9 mouse cellular contexts compared by ENCODE assay signal in the genomic region with DNA sequence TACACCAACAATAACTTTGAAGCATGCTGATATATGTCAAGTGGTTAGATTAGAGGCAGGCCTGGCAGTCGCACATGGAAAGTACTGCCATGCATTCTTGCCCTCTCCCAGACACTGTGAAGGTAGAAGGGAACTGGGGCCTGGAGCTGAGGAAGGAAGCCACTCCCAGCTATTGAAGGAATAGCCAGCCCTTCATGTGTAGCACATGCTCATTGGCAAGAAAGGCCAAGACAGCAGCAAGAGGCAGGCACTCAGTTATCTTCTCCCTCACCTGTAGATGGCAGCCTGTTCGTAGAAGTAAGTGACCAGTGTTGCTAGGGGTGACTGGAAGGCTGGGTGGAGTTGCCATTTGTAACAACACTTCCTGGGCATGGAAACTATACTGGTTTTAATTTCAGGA.
DNase-seq lines count a peak whose midpoint lies in the region; ATAC-seq and TF ChIP-seq lines count a peak whose summit lies in the region.
"Had no signal": no experiment of that assay in that cellular context is flagged by ENCODE, and none has a peak within 500 bp of the region (broad histone marks: within the 10 kb centered on the region; RNA-seq: fewer than 3 reads in every experiment).

No protein-coding gene starts in this region.

- H3K9ac ChIP-seq in intestine, embryonic 15.5 days, result no peak overlapping the region

- H3K4me1 ChIP-seq in intestine, embryonic 15.5 days (replicated peaks), result 0 out of 2 replicates have a peak, but pooled peaks cover 8% of the 10 kb centered on the region

- TF ChIP-seq CTCF in layer of hippocampus, adult 2 months (conservative IDR thresholded peaks at IDR 0.05), result peak; percentile 48

- no peaks in the 10 kb centered on the region for H3K27me3 ChIP-seq in intestine, embryonic 15.5 days (replicated peaks)

- DNase-seq in layer of hippocampus, adult 2 months (ENCODE audit: low spot score in 2 of 2), result no peak
- DNase-seq in layer of hippocampus, adult 11-12 months (ENCODE audit: low spot score), result no peak
- peak; percentile 28 for DNase-seq in WW6 (ENCODE audit: low read depth, low spot score)
- no peak for DNase-seq in spleen, postnatal 14 days (ENCODE audit: low spot score in 2 of 2)
- DNase-seq in gastrocnemius, adult 8-10 months (ENCODE audit: low spot score in 2 of 2), result no peak
- DNase-seq: adrenal gland, postnatal 14 days had no signal

- H3K9me3 ChIP-seq in intestine, embryonic 15.5 days, result no peaks in the 10 kb centered on the region

- no peak overlapping the region for H3K4me2 ChIP-seq in intestine, embryonic 15.5 days (replicated peaks)

- WGBS in intestine, embryonic 15.5 days, result 51% methylated on average over 2 of the region's 2 CpGs

- no peak overlapping the region for H3K27ac ChIP-seq in layer of hippocampus, adult 2 months
- no peak overlapping the region for H3K27ac ChIP-seq in intestine, embryonic 15.5 days

- no peaks in the 10 kb centered on the region for H3K36me3 ChIP-seq in intestine, embryonic 15.5 days

- H3K4me3 ChIP-seq in layer of hippocampus, adult 2 months, result no peak overlapping the region
- no peak overlapping the region for H3K4me3 ChIP-seq in intestine, embryonic 15.5 days (replicated peaks)

- peak; percentile 52; the same call in 1 of the 2 replicates for ATAC-seq in intestine, embryonic 15.5 days
- ATAC-seq in megakaryocyte progenitor cell, adult 5-6 weeks (replicated peaks; ENCODE audit: poor library complexity), result peak; percentile 57; the same call in 1 of the 2 replicates
- ATAC-seq in erythroblast, adult 5-6 weeks (replicated peaks; ENCODE audit: low FRiP score, poor library complexity, severe bottlenecking), result no peak
